Mouse (Mus musculus): Measurements from ENCODE around the gene Smc3. TPM values are rescaled to one million over a fixed set of nuclear protein-coding genes. Genes with fewer than 3 reads are reported as not detected.
"Not testable (repeated sequence)": the region's sequence is repeated elsewhere in the genome, so short reads cannot be mapped to it uniquely, and the experiment has no call there.

Smc3 gene
- polyA plus RNA-seq, 1 experiment from 2014 or later, result 95.3 TPM

- WGBS, result 55% methylated on average over 8 of the region's 8 CpGs
- no peak for ATAC-seq (ENCODE audit: low FRiP score)
- Histone ChIP-seq H3K9me3 (ENCODE audit: control insufficient read depth, low read length) (no peaks in the 10 kb centered on the region), H3K4me1 (replicated peaks; ENCODE audit: control insufficient read depth, insufficient read depth, low read length) (no peaks in the 10 kb centered on the region; the same call in 1 of the 2 replicates), H3K4me3 (ENCODE audit: low read depth, low read length) (no peak overlapping the region), H3K36me3 (ENCODE audit: control insufficient read depth, insufficient read depth, low read length) (no peaks in the 10 kb centered on the region), H3K27me3 (ENCODE audit: control insufficient read depth, insufficient read depth, low read length) (no peaks in the 10 kb centered on the region), H3K9ac (ENCODE audit: low read depth, low read length) (no peak overlapping the region), H3K27ac (ENCODE audit: low read depth, low read length) (no peak overlapping the region), H3K4me2 (replicated peaks; ENCODE audit: low read depth, low read length) (no peak overlapping the region)
- DNase-seq (ENCODE audit: low spot score), result no peak
These were observed 26.1 kb upstream of the Smc3 start for GRCm38 (mm10) chr19:53574131-53574530.

DNA sequence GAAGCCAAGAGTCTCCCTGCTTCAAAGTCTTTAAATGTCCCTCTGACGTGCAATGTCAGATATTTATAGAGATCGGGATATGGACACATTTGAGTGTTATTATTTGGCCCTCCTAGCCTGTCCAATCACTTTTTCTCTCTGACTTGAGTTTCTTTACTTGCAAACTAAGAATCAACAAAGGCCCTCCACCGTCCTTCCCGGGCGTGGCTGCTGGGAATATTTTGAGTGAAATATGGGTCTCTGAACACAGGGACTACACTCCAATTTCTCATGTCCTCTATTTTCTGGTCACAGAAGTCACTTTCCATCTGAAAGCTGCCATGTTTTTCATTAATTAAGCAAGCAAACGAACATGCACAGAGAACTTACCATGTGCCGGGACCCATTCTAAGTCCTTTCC lies 25.7 kb upstream of the Smc3 start:
- Histone ChIP-seq H3K4me1 (replicated peaks; ENCODE audit: control insufficient read depth, insufficient read depth, low read length) (no peaks in the 10 kb centered on the region; the same call in 1 of the 2 replicates), H3K9ac (ENCODE audit: low read depth, low read length) (no peak overlapping the region), H3K27me3 (ENCODE audit: control insufficient read depth, insufficient read depth, low read length) (no peaks in the 10 kb centered on the region), H3K4me2 (replicated peaks; ENCODE audit: low read depth, low read length) (no peak overlapping the region), H3K4me3 (ENCODE audit: low read depth, low read length) (no peak overlapping the region), H3K27ac (ENCODE audit: low read depth, low read length) (no peak overlapping the region), H3K36me3 (ENCODE audit: control insufficient read depth, insufficient read depth, low read length) (no peaks in the 10 kb centered on the region), H3K9me3 (ENCODE audit: control insufficient read depth, low read length) (no peaks in the 10 kb centered on the region)
- WGBS, result 91% methylated on average over 7 of the region's 7 CpGs
- ATAC-seq (ENCODE audit: low FRiP score) (no peak), DNase-seq (ENCODE audit: low spot score) (no peak)

- H3K9ac ChIP-seq (ENCODE audit: low read depth, low read length), result no peak overlapping the region
- DNase-seq (ENCODE audit: low spot score) (no peak), ATAC-seq (ENCODE audit: low FRiP score) (no peak)
- H3K4me2 ChIP-seq (replicated peaks; ENCODE audit: low read depth, low read length), result no peak overlapping the region
- H3K27ac ChIP-seq (ENCODE audit: low read depth, low read length), result no peak overlapping the region
- H3K36me3 ChIP-seq (ENCODE audit: control insufficient read depth, insufficient read depth, low read length), result no peaks in the 10 kb centered on the region
- H3K27me3 ChIP-seq (ENCODE audit: control insufficient read depth, insufficient read depth, low read length), result no peaks in the 10 kb centered on the region
- WGBS, result 79% methylated on average over 4 of the region's 4 CpGs
- H3K4me1 ChIP-seq (replicated peaks; ENCODE audit: control insufficient read depth, insufficient read depth, low read length), result no peaks in the 10 kb centered on the region; the same call in 1 of the 2 replicates
- H3K4me3 ChIP-seq (ENCODE audit: low read depth, low read length), result no peak overlapping the region
- no peaks in the 10 kb centered on the region for H3K9me3 ChIP-seq (ENCODE audit: control insufficient read depth, low read length)
These were observed 24.7 kb upstream of the Smc3 start for GRCm38 (mm10) chr19:53575296-53576010.

- Histone ChIP-seq H3K36me3 (ENCODE audit: control insufficient read depth, insufficient read depth, low read length) (no peaks in the 10 kb centered on the region), H3K27me3 (ENCODE audit: control insufficient read depth, insufficient read depth, low read length) (no peaks in the 10 kb centered on the region), H3K9ac (ENCODE audit: low read depth, low read length) (no peak overlapping the region), H3K4me3 (ENCODE audit: low read depth, low read length) (no peak overlapping the region), H3K9me3 (ENCODE audit: control insufficient read depth, low read length) (no peaks in the 10 kb centered on the region), H3K4me1 (replicated peaks; ENCODE audit: control insufficient read depth, insufficient read depth, low read length) (no peaks in the 10 kb centered on the region; the same call in 1 of the 2 replicates), H3K27ac (ENCODE audit: low read depth, low read length) (no peak overlapping the region), H3K4me2 (replicated peaks; ENCODE audit: low read depth, low read length) (no peak overlapping the region)
- no peak for DNase-seq (ENCODE audit: low spot score)
- ATAC-seq (ENCODE audit: low FRiP score), result no peak
- 87% methylated on average over 7 of the region's 7 CpGs for WGBS
These were observed 24.1 kb upstream of the Smc3 start for GRCm38 (mm10) chr19:53576061-53576460.

DNA sequence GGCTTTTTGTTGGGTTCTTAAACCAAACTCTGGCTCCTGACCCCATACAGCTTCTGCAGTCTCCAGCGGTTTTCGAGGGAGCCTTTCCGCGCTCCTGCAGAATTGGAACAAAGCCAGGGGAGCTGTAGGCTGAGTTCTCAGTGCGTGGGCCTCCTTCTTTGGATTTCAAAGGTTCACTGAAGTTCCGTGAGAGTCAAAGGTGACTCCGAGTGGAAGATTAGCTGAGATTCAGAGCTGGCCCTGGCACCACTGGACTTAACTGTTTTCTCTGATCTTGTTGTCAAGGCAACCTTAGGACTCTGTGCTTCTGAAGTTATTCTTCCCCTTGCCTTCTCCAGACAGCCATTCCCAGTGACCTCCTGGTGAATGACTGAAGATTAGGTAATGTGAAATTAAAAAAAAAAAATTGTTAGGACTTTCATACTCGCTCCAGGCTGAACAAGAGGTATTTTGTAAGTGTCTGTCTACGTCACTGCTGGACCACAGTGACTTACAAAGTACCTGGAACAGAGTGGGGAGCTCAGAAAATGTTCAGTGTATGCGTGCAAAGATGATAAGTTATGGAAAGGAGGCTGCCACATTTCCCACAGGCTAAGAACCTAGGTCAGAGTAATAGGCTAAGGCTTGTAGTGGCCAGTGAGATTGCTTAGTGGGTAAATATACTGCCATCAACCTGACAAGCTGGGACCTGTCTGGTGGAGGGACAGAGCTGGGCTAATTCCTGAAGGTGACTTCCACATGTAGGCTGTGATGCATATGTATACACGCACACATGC lies 23.0 kb upstream of the Smc3 start:
- Histone ChIP-seq H3K27me3 (ENCODE audit: control insufficient read depth, insufficient read depth, low read length) (no peaks in the 10 kb centered on the region), H3K36me3 (ENCODE audit: control insufficient read depth, insufficient read depth, low read length) (no peaks in the 10 kb centered on the region), H3K4me1 (replicated peaks; ENCODE audit: control insufficient read depth, insufficient read depth, low read length) (no peaks in the 10 kb centered on the region; the same call in 1 of the 2 replicates), H3K27ac (ENCODE audit: low read depth, low read length) (no peak overlapping the region), H3K9me3 (ENCODE audit: control insufficient read depth, low read length) (no peaks in the 10 kb centered on the region), H3K4me2 (replicated peaks; ENCODE audit: low read depth, low read length) (no peak overlapping the region), H3K4me3 (ENCODE audit: low read depth, low read length) (no peak overlapping the region), H3K9ac (ENCODE audit: low read depth, low read length) (no peak overlapping the region)
- DNase-seq (ENCODE audit: low spot score) (no peak), ATAC-seq (ENCODE audit: low FRiP score) (no peak)
- 62% methylated on average over 11 of the region's 11 CpGs for WGBS

- H3K27me3 ChIP-seq (ENCODE audit: control insufficient read depth, insufficient read depth, low read length), result no peaks in the 10 kb centered on the region
- no peaks in the 10 kb centered on the region; the same call in 1 of the 2 replicates for H3K4me1 ChIP-seq (replicated peaks; ENCODE audit: control insufficient read depth, insufficient read depth, low read length)
- no peaks in the 10 kb centered on the region for H3K36me3 ChIP-seq (ENCODE audit: control insufficient read depth, insufficient read depth, low read length)
- no peak overlapping the region for H3K4me3 ChIP-seq (ENCODE audit: low read depth, low read length)
- 14% methylated on average over 8 of the region's 8 CpGs for WGBS
- H3K4me2 ChIP-seq (replicated peaks; ENCODE audit: low read depth, low read length), result no peak overlapping the region
- ATAC-seq (ENCODE audit: low FRiP score) (peak; percentile 43; the same call in 1 of the 2 replicates), DNase-seq (ENCODE audit: low spot score) (peak; percentile 83)
- H3K27ac ChIP-seq (ENCODE audit: low read depth, low read length), result no peak overlapping the region
- no peaks in the 10 kb centered on the region for H3K9me3 ChIP-seq (ENCODE audit: control insufficient read depth, low read length)
- H3K9ac ChIP-seq (ENCODE audit: low read depth, low read length), result no peak overlapping the region
These were observed 21.5 kb upstream of the Smc3 start for GRCm38 (mm10) chr19:53578597-53579252.

DNA sequence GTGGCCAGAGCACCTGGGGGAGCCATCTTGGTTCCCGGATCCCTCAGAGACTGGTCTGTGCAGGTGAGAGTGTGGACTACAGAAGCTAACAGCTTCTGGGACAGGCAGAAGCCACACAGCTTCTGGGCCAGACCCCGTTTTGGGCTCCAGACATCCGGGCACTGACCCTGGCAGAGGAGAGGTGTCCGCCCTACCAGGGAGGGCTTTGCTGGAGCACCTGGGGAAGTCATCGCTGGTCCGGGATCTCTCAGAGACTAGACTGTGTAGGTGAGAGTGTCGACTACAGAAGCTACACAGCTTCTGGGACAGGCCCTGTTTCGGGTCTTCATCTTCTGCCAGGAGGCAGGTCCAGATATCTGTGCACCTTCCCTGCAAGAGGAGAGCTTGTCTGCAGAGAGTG lies 19.9 kb upstream of the Smc3 start:
- not testable (repeated sequence) for H3K4me3 ChIP-seq (ENCODE audit: low read depth, low read length); H3K4me1 ChIP-seq (replicated peaks; ENCODE audit: control insufficient read depth, insufficient read depth, low read length); H3K36me3 ChIP-seq (ENCODE audit: control insufficient read depth, insufficient read depth, low read length); H3K9me3 ChIP-seq (ENCODE audit: control insufficient read depth, low read length); ATAC-seq (ENCODE audit: low FRiP score); H3K9ac ChIP-seq (ENCODE audit: low read depth, low read length); H3K4me2 ChIP-seq (replicated peaks; ENCODE audit: low read depth, low read length); H3K27me3 ChIP-seq (ENCODE audit: control insufficient read depth, insufficient read depth, low read length); DNase-seq (ENCODE audit: low spot score); H3K27ac ChIP-seq (ENCODE audit: low read depth, low read length)
- 91% methylated on average over 8 of the region's 8 CpGs for WGBS

- H3K9ac ChIP-seq (ENCODE audit: low read depth, low read length); ATAC-seq (ENCODE audit: low FRiP score); H3K4me2 ChIP-seq (replicated peaks; ENCODE audit: low read depth, low read length); H3K4me1 ChIP-seq (replicated peaks; ENCODE audit: control insufficient read depth, insufficient read depth, low read length); H3K9me3 ChIP-seq (ENCODE audit: control insufficient read depth, low read length); H3K4me3 ChIP-seq (ENCODE audit: low read depth, low read length); H3K36me3 ChIP-seq (ENCODE audit: control insufficient read depth, insufficient read depth, low read length); DNase-seq (ENCODE audit: low spot score); H3K27ac ChIP-seq (ENCODE audit: low read depth, low read length); H3K27me3 ChIP-seq (ENCODE audit: control insufficient read depth, insufficient read depth, low read length): not testable (repeated sequence)
- 83% methylated on average over 3 of the region's 3 CpGs for WGBS
These were observed 12.5 kb upstream of the Smc3 start for GRCm38 (mm10) chr19:53587686-53588085.
